Mouse (Mus musculus): ENCODE results near the gene Cd2ap.

The Cd2ap gene

GRCm38 (mm10) chr17:42863186-42863585, 13.3 kb downstream of the Cd2ap start:
- in situ Hi-C loops (cut with MboI; ENCODE audit: low sequenced_read_pairs), result no loop called here

DNA sequence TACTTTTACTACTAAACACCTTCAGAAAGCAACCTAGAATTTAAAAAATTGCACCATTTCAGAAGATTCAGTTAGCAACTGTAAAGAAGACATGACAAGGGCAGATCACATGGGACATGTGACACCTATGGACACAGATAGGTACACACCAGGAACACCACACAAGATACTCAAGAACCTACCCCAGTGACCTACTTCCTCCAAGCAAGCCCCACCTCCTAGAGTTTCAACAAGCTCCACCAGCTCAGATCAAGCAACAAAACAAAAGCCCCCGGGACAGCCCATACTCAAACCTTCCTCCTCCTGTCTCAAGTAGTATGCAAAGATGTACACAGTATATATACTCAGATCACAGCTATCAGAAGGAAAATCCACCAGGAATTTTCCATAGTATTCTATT, 16.1 kb downstream of the Cd2ap start:
- in situ Hi-C loops (cut with MboI; ENCODE audit: low sequenced_read_pairs), result no loop called here

GRCm38 (mm10) chr17:42857506-42857905, 19.0 kb downstream of the Cd2ap start:
- in situ Hi-C loops (cut with MboI; ENCODE audit: low sequenced_read_pairs), result no loop called here

GRCm38 (mm10) chr17:42847108-42847507, 29.4 kb downstream of the Cd2ap start:
- in situ Hi-C loops (cut with MboI; ENCODE audit: low sequenced_read_pairs), result no loop called here

DNA sequence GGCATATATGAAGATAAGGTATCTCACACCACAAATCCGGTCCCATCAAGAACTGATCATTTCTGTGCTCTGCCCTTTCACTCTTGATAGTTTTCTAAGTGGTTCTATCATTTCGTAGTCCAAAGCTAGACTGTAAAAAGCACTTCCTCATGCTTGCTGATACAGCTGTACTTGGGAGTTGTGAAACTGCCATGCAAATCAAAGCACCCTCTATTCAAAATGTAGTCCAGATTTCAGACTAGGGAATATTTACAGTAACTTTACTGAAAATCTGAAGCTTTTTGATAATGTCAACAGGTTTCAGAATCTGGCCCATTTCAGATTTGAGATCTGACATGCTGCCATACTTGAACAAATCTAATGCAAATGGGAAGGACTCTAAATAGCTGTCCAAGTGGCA, 39.3 kb downstream of the Cd2ap start:
- in situ Hi-C loops (cut with MboI; ENCODE audit: low sequenced_read_pairs), result no loop called here

- in situ Hi-C loops (cut with MboI; ENCODE audit: low sequenced_read_pairs), result no loop called here
These were observed 53.7 kb downstream of the Cd2ap start for GRCm38 (mm10) chr17:42822787-42823186.

DNA sequence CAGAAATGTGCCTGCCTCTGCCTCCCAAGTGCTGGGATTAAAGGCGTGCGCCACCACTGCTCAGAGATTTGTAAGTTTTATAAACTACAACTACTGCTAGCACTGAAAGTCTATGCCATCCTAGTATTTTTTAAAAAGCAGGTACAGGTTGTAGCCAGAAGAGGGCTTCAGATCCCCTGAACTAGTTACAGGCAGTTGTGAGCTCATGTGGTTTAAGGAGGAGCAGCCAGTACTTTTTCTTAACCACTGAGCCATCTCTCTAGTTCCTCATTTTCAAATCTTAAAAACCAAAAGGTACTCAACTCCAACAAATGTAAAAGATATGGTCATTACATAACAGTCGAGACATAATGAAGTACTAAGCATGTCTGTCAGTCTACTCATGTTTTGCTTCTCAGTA, 61.1 kb downstream of the Cd2ap start:
- in situ Hi-C loops (cut with MboI; ENCODE audit: low sequenced_read_pairs), result no loop called here

DNA sequence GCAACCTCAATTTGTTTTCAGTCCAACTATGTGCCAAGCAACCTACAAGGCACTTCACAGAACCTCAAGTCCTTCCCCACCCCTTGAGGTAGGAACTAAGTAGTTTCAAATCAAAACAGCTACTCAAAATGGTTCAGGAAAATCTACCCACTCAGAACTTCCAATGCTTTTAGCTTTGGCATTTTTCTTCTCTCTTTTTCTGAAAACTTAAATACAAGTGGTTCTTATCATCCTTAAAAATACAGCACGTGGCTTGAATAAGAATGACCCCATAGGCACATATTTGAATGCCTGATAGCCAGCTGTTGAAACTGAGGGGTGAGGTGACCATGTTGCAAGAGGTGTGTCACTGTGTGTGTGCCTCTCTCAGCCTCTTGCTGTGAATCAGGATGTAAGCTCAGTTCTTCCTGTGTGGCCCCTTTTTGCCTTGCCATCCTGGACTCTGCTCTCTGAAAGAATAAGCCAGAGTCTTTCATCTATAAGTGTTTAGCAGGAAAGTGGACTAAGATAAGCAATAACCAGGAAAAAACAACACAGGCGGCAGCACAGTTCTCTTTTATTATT, 84.0 kb downstream of the Cd2ap start:
- in situ Hi-C loops (cut with MboI; ENCODE audit: low sequenced_read_pairs), result loop anchor here (25.0 kb wide), 1 partner anchor 130 kb away; no protein-coding TSS in a partner anchor

DNA sequence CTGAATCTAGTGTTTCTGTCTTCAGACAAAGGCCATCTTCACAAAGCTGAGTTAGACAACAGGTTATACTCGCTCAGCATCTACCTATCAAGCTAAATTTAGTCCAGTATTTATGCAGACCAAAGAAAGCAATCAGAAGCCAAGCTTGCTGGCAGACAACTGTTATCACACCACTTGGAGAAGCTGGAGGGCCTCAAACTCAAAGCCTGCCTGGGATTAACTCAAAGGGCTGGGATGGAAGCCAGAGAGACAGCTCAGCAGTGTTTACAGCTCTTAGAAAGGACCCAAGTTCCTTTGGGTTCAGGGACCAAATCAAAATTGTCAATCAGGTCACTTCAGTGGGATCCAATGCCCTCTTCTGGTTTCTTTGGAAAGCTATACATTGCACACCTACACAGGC, 85.7 kb downstream of the Cd2ap start:
- in situ Hi-C loops (cut with MboI; ENCODE audit: low sequenced_read_pairs), result loop anchor here (25.0 kb wide), 1 partner anchor 128 kb away; no protein-coding TSS in a partner anchor

GRCm38 (mm10) chr17:42789723-42790122, 86.7 kb downstream of the Cd2ap start:
- in situ Hi-C loops (cut with MboI; ENCODE audit: low sequenced_read_pairs), result loop anchor here (25.0 kb wide), 1 partner anchor 127 kb away; no protein-coding TSS in a partner anchor

DNA sequence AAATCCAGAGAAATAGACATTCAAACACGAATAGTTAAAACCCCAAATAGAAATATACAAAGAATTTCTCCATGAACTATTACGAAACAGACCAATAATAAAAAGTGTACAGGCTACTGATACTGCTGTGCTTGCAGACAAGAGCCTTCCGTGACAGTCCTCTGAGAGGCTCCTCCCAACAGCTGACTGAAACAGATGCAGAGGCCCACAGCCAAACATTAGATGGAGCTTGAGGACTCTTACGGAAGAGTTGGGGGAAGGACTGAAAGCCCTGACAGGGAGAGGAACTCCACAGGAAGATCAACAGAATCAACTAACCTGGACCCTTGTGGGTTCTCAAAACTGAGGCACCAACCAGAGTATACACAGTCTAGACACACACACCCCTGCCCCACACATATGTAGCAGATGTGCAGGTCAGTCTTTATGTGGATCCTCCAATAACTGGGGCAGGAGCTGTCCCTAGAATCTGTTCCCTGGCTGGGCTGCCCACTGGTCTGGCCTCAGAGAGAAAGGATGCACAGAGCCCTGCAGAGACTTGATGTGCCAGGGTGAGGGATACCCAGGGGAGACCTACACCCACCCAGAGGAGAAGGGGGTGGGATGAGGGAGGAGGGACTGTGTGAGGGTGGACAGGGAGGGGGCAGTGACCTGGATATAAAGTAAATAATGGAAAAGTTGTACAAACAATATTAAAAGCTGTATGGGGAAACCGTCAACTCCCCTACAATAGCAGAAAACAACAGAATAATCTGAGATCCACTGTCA, 87.6 kb downstream of the Cd2ap start:
- in situ Hi-C loops (cut with MboI; ENCODE audit: low sequenced_read_pairs), result loop anchor here (25.0 kb wide), 1 partner anchor 127 kb away; no protein-coding TSS in a partner anchor

DNA sequence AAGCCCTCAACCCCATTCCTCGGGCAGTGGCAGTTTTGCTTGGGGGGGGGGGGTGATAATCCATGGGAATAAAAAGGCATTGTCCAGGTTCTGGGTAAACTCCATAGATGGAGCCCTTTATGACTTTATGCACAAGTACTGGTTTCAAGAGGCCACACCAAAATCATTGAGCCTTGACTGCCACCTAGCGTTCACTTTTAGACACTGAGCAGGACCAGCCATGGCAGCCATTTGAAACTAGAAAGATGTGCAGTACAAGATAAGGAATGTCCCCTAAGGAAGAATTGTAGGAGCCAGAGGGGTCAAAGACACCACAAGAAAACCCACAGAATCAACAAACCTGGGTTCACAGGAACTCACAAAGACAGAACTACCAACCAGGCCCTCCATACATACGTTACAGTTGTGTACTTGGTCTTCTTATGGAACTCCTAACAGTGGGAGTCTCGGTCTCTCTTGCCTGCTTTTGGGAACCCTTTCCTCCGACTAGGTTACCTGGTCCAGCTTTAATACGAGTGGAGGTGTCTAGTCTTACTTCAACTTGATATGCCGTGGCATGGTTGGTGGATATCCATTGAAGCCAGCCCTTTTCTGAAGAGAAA, 94.2 kb downstream of the Cd2ap start:
- in situ Hi-C loops (cut with MboI; ENCODE audit: low sequenced_read_pairs), result loop anchor here (25.0 kb wide), 1 partner anchor 120 kb away; no protein-coding TSS in a partner anchor

- in situ Hi-C loops (cut with MboI; ENCODE audit: low sequenced_read_pairs), result no loop called here
These were observed 122.7 kb downstream of the Cd2ap start for GRCm38 (mm10) chr17:42753791-42754190.

- in situ Hi-C loops (cut with MboI; ENCODE audit: low sequenced_read_pairs), result no loop called here
These were observed 124.3 kb downstream of the Cd2ap start for GRCm38 (mm10) chr17:42752173-42752572.

- in situ Hi-C loops (cut with MboI; ENCODE audit: low sequenced_read_pairs), result no loop called here
These were observed 130.6 kb downstream of the Cd2ap start for GRCm38 (mm10) chr17:42745657-42746420.

Measured in CH12F3 (cell line).